Mouse (Mus musculus) left cerebral cortex, adult 8-10 months (tissue): ENCODE data around the gene Tor2a. TPM values are rescaled to one million over a fixed set of nuclear protein-coding genes. Genes with fewer than 3 reads are reported as not detected.

Source experiments
- DNase-seq, 2 experiments: peaks; one replicate each; pipeline ENCODE4 v3.0.0; 2022; ENCODE audit warnings: low spot score in 2 of 2
- microRNA-seq, 2 experiments: library from miRNA; unstranded; fragments of <30 nt; microRNA quantifications; one replicate each; pipeline ENCODE4 v1.2.0; 2022
- total RNA-seq, 4 experiments: library from RNA; stranded (reverse); gene quantifications; 2 replicates each; pipeline ENCODE4 v1.2.4; 2022

Tor2a gene
- total RNA-seq, 4 experiments from 2014 or later: 27.7 to 32.6 (median 29.9) TPM

GRCm38 (mm10) chr2:32808816-32809566, 52.0 kb downstream of the Tor2a start:
- no peak for DNase-seq

Small RNA genes within 50 kb of the gene (microRNA-seq; reads per million reads assigned to microRNA genes)
- 0 to 0.44 reads per million in 2 experiments for gene Mir2861
- 0 reads per million in 2 experiments for gene Mir3960

Other genes starting within 250 kb of the Tor2a start
- gene Fam102a, start 221.9 kb upstream of the Tor2a start, total RNA-seq: 10 to 100 TPM; 69.0 to 78.6 (median 70.5) TPM
- gene Dpm2, start 186.4 kb upstream of the Tor2a start, total RNA-seq: 10 to 100 TPM; 71.2 to 78.7 (median 72.8) TPM
- gene Pip5kl1, start 182.4 kb upstream of the Tor2a start, total RNA-seq: 10 to 100 TPM in 2 of 4 experiments, 1 to 10 TPM in 2; 9.3 to 11.0 (median 10.0) TPM
- gene 9430097D07Rik, start 181.6 kb upstream of the Tor2a start, total RNA-seq: 1 to 10 TPM in 2 of 4 experiments, under 1 TPM in 2; 0.84 to 2.4 (median 1.1) TPM
- gene St6galnac4, start 170.1 kb upstream of the Tor2a start, total RNA-seq: 10 to 100 TPM; 33.9 to 36.5 (median 34.8) TPM
- gene St6galnac6, start 157.5 kb upstream of the Tor2a start, total RNA-seq: 100 to 1,000 TPM; 110 to 142 (median 119) TPM
- 100 to 1,000 TPM; 143 to 158 (median 151) TPM for gene Ak1, start 135.5 kb upstream of the Tor2a start, total RNA-seq
- 10 to 100 TPM; 19.5 to 22.0 (median 21.4) TPM for gene Eng, start 110.6 kb upstream of the Tor2a start, total RNA-seq
- gene Fpgs, start 53.1 kb upstream of the Tor2a start, total RNA-seq: 10 to 100 TPM in 1 of 4 experiments, 1 to 10 TPM in 3; 6.8 to 11.9 (median 9.1) TPM
- 100 to 1,000 TPM in 2 of 4 experiments, 10 to 100 TPM in 2; 95.8 to 114 (median 105) TPM for gene Cdk9, start 44.2 kb upstream of the Tor2a start, total RNA-seq
- gene Sh2d3c, start 36.2 kb upstream of the Tor2a start, total RNA-seq: 10 to 100 TPM; 29.5 to 37.8 (median 33.5) TPM
- 1 to 10 TPM; 2.0 to 2.8 (median 2.3) TPM for gene 6330409D20Rik, start 16.2 kb upstream of the Tor2a start, total RNA-seq
- under 1 TPM; 0.18 to 0.81 (median 0.53) TPM for gene Ttc16, start 18.4 kb downstream of the Tor2a start, total RNA-seq
- gene Ptrh1, start 18.6 kb downstream of the Tor2a start, total RNA-seq: 1 to 10 TPM; 6.4 to 9.2 (median 7.7) TPM
- gene Cfap157, start 27.2 kb downstream of the Tor2a start, total RNA-seq: 1 to 10 TPM in 1 of 4 experiments, under 1 TPM in 2, not detected in 1; 0.27 to 1.0 (median 0.66) TPM
- gene Stxbp1, start 90.0 kb downstream of the Tor2a start, total RNA-seq: 100 to 1,000 TPM; 883 to 958 (median 954) TPM
- gene Fam129b, start 118.9 kb downstream of the Tor2a start, total RNA-seq: 10 to 100 TPM; 24.7 to 31.8 (median 28.4) TPM
- 100 to 1,000 TPM; 114 to 127 (median 119) TPM for gene Rpl12, start 204.3 kb downstream of the Tor2a start, total RNA-seq
- gene Lrsam1, start 204.4 kb downstream of the Tor2a start, total RNA-seq: 10 to 100 TPM; 37.5 to 44.2 (median 38.6) TPM
- 10 to 100 TPM; 21.9 to 27.0 (median 24.9) TPM for gene Slc2a8, start 224.8 kb downstream of the Tor2a start, total RNA-seq